Mouse (Mus musculus) cerebellum, adult 2 months (tissue): ENCODE results near the gene Selenof. TPM values are rescaled to one million over a fixed set of nuclear protein-coding genes. Genes with fewer than 3 reads are reported as not detected.

Experiments used
- DNase-seq, 2 experiments: peaks; one replicate each; pipeline ENCODE4 v3.0.0; 2021
- H3K27ac ChIP-seq: fragments of 200-500 bp; 2 replicates; pipeline ENCODE4 v1.5.1; 2012; ENCODE audit warnings: low read length, control low read depth, inconsistent platforms; ENCODE audit not compliant: insufficient read depth
- H3K27me3 ChIP-seq: fragments of 200-500 bp; 2 replicates; pipeline ENCODE4 v1.6.1; 2012; ENCODE audit warnings: inconsistent platforms, mild to moderate bottlenecking, low read length, moderate library complexity; ENCODE audit not compliant: control insufficient read depth, insufficient read depth
- H3K4me1 ChIP-seq: fragments of 200-500 bp; 2 replicates; pipeline ENCODE4 v1.6.1; 2011; ENCODE audit warnings: low read length; ENCODE audit not compliant: control insufficient read depth, insufficient read depth
- H3K4me3 ChIP-seq: fragments of 200-500 bp; replicated peaks from 2 replicates; pipeline ENCODE3; 2011; ENCODE audit warnings: mild to moderate bottlenecking, low read depth, low read length, control low read depth; ENCODE audit not compliant: insufficient read depth
- CTCF ChIP-seq: fragments of 200-500 bp; IDR thresholded peaks from 2 replicates; pipeline ENCODE4 v1.5.1; 2011; ENCODE audit warnings: low read depth, mild to moderate bottlenecking, control low read depth, low read length, moderate library complexity, borderline replicate concordance; ENCODE audit not compliant: insufficient read depth
- POLR2A ChIP-seq: fragments of 200-500 bp; IDR thresholded peaks from 2 replicates; pipeline ENCODE4 v1.6.1; 2011; ENCODE audit warnings: low read length, control low read depth, borderline replicate concordance; ENCODE audit not compliant: insufficient read depth
- WGBS: fragments of 180-500 bp; shearing (Covaris S2); methylation state at CpG from one replicate; pipeline ENCODE4 v1.1.7; 2018; 5-methylcytosine and 5-hydroxymethylcytosine counted together
- polyA plus RNA-seq: library from polyadenylated mRNA; depleted of rRNA; stranded (reverse); fragments of >200 nt; gene quantifications from 2 replicates; pipeline ENCODE4 v1.2.3, GENCODE M21; 2012

Gene Selenof
- polyA plus RNA-seq, 1 experiment = 285 TPM

DNA sequence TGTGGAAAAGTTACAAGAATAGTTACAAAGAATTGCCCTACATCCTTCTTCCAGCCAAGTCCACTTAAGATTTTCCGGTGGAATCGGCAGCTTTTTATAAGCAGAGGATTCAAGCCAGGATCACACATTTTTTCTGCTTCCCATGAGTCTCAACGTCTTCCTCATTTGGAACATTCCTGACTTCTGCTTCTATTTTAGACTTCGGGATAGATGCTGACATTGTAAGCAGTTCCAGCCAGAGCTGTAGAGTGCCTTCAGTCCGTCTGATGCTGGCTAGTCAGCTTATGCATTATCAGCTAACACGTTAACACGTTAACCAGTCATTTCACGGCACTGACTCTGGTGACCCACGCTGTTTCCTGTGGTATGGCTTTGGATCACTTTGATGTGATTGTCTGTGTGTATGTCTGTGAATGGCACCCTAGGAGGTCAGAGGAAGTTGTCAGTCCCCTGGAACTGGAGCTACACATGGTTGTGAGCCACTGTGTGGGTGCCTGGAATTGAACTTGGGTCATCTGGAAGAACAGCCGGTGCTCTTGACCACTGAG, 47.6 kb downstream of the Selenof start:
- TF ChIP-seq POLR2A (no peak), CTCF (no peak)
- Histone ChIP-seq H3K27me3 (no peaks in the 10 kb centered on the region), H3K27ac (no peak overlapping the region), H3K4me3 (no peak overlapping the region), H3K4me1 (no peaks in the 10 kb centered on the region)
- no peak for DNase-seq
- WGBS = 75% methylated on average over 10 of the region's 10 CpGs

DNA sequence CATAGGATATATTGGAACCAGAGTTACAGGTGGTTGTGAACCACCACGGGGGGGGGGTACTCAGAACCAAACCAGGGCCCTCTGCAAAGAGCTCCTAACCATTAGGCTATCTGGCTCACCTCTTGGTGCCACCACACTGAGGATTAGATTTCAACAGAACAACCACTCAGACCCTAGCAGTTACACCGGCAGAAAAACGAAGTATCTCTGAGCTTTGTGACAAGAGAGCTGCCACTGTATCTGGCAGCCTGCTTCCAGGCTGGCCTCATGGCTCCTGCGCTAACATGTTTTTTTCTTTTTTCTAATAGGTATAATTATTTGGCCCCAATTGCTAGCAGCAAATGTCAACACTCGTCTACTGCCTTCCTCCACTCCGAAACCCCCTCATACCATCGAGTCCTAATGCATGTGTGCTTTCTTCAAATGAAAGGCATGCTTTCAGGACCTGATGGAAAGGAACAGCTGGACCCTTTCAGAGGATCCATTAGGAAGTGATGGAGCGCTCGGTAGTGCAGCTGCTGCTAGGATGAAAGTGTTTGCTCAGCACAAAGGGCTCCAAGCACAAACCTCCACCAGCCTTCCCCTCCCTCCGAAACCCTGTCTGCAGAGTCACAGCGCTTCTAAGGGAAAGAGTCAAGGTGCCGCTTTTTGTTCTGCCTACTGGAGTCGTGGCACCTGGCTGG, 53.0 kb downstream of the Selenof start:
- no peak overlapping the region for H3K27ac ChIP-seq
- H3K4me3 ChIP-seq = no peak overlapping the region
- H3K27me3 ChIP-seq = no peaks in the 10 kb centered on the region
- 82% methylated on average over 13 of the region's 13 CpGs for WGBS
- TF ChIP-seq POLR2A (no peak), CTCF (no peak)
- H3K4me1 ChIP-seq = no peaks in the 10 kb centered on the region
- DNase-seq = no peak

DNA sequence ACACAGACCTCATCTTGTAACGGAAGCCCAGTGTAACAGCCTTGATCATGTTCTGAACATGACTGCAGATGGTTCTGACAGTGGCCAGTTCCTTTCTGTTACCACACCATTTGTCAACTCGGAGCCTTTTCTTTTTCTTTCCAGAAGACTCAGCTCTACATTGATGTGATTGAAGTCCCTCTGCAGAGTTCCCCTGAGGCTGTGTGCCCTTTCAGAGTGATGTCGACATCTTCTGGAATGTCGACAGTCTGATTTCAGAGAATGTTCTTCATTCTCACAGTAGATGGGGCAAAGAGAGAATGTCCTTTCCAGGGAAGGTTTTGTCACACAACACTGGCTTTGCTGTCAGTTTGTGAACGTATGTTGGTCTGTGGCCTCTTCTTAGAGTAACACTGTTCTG, 55.6 kb downstream of the Selenof start:
- DNase-seq = no peak
- Histone ChIP-seq H3K4me3 (no peak overlapping the region), H3K27ac (no peak overlapping the region), H3K27me3 (no peaks in the 10 kb centered on the region), H3K4me1 (no peaks in the 10 kb centered on the region)
- 82% methylated on average over 5 of the region's 5 CpGs for WGBS
- TF ChIP-seq POLR2A (no peak), CTCF (no peak)

DNA sequence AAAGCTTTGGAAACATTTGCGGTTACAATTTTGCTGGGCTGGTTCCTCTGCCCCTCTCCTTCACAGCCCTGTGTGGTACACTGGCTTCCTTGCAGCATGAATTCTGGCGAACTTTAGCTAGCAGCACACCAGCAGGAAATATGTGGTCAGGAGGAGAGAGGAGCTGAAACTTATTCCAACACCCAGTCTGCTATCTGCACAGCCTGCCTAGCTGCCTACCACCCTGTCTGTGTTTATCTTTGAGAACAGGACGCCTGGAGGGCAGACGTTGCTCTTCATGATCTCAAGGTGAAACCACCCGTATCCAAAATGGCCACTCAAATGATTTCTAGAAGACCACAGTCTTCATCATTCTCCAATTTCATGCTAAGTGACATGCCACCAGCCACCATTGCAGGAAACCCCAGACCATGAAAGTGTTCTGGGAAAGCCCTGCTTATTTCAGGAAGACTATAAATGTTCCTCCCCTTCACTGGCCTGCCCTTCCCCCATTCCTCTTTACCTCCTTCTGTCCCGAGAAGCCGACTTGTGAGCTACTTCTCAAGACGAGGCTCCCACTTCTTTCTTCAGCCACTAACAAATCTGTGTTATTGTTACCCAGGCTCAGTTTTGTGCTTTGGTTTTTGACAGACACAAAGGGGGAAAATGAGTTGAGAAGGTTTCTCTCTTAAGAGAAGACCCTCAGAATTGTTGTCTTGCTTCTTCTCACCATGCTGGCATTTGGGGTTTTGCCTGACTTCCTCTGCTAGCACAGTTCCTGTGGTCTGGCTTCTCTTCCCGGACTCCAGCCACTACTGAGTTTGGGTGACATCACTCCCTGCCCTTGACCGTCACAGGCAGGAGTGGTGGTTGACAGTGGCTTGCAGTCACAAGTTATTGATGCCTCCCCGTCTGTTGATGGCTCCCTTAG, 58.2 kb downstream of the Selenof start:
- TF ChIP-seq POLR2A (no peak), CTCF (no peak)
- Histone ChIP-seq H3K27ac (no peak overlapping the region), H3K4me1 (no peaks in the 10 kb centered on the region), H3K27me3 (no peaks in the 10 kb centered on the region), H3K4me3 (no peak overlapping the region)
- DNase-seq = no peak
- 85% methylated on average over 11 of the region's 11 CpGs for WGBS

DNA sequence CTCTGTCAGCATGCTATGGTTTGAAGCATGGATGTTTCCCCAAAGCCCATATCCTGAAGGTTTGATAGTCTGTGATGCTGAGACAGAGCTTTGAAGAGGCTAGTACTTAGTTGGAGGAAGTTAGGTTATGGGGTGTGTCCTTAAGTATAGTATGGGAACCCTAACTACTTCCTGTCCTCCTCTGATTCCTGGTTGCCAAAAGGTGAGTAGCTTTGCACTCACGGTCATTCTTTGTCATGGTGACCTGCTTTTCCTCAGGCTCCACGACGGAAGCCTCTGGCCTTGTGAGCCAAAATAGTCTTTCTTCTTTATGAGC, 58.8 kb downstream of the Selenof start:
- no peak for TF ChIP-seq CTCF
- 89% methylated on average over 3 of the region's 3 CpGs for WGBS
- no peak for DNase-seq
- Histone ChIP-seq H3K27me3 (no peaks in the 10 kb centered on the region), H3K4me1 (no peaks in the 10 kb centered on the region), H3K27ac (no peak overlapping the region), H3K4me3 (no peak overlapping the region)

GRCm38 (mm10) chr3:144635236-144635635, 65.1 kb downstream of the Selenof start:
- no peak overlapping the region for H3K27ac ChIP-seq
- H3K4me3 ChIP-seq = no peak overlapping the region
- no peak for TF ChIP-seq CTCF
- TF ChIP-seq POLR2A = no peak
- 92% methylated on average over 5 of the region's 5 CpGs for WGBS
- DNase-seq = no peak
- no peaks in the 10 kb centered on the region for H3K27me3 ChIP-seq
- no peaks in the 10 kb centered on the region for H3K4me1 ChIP-seq

DNA sequence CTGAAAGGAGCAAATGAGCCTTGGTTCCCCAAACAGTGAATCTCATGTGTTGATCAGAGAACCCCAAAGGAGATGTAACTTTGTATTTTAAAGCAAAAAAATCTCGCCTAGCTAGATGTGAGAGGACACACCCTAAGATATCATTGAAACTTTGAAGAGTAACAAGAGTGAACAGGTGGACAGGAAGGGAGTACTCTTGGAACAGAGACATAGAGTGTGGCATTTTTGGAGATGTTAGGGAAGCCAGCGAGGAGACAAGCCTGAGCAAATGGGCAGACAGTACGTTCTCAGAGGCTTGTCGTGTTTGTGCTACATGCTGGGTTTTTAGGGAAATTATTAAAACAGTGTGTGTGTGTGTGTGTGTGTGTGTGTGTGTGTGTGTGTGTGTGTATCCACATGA, 68.0 kb downstream of the Selenof start:
- no peak overlapping the region for H3K27ac ChIP-seq
- 81% methylated on average over 4 of the region's 4 CpGs for WGBS
- H3K27me3 ChIP-seq = no peaks in the 10 kb centered on the region
- H3K4me1 ChIP-seq = no peaks in the 10 kb centered on the region
- TF ChIP-seq CTCF (no peak), POLR2A (no peak)
- no peak overlapping the region for H3K4me3 ChIP-seq
- no peak for DNase-seq

GRCm38 (mm10) chr3:144639387-144639786, 69.3 kb downstream of the Selenof start:
- WGBS = 43% methylated on average over 3 of the region's 3 CpGs

More at GRCm38 (mm10) chr3:144639387-144639786, 69.3 kb downstream of the Selenof start:
- DNase-seq = no peak
- H3K27ac ChIP-seq = no peak overlapping the region
- H3K4me1 ChIP-seq = no peaks in the 10 kb centered on the region
- H3K4me3 ChIP-seq = no peak overlapping the region
- no peaks in the 10 kb centered on the region for H3K27me3 ChIP-seq
- TF ChIP-seq POLR2A = no peak
